Mouse (Mus musculus) olfactory bulb, adult 2 months (tissue): Measurements from ENCODE around the gene Itga5.

Source experiments
- CTCF ChIP-seq: fragments of 200-500 bp; IDR thresholded peaks from 2 replicates; pipeline ENCODE4 v1.5.1; 2012; ENCODE audit warnings: low read depth, mild to moderate bottlenecking, low read length, moderate library complexity; ENCODE audit not compliant: insufficient read depth
- POLR2A ChIP-seq: fragments of 200-500 bp; IDR thresholded peaks from 2 replicates; pipeline ENCODE4 v1.6.1; 2012; ENCODE audit warnings: mild to moderate bottlenecking, low read depth, low read length, moderate library complexity; ENCODE audit not compliant: insufficient read depth

DNA sequence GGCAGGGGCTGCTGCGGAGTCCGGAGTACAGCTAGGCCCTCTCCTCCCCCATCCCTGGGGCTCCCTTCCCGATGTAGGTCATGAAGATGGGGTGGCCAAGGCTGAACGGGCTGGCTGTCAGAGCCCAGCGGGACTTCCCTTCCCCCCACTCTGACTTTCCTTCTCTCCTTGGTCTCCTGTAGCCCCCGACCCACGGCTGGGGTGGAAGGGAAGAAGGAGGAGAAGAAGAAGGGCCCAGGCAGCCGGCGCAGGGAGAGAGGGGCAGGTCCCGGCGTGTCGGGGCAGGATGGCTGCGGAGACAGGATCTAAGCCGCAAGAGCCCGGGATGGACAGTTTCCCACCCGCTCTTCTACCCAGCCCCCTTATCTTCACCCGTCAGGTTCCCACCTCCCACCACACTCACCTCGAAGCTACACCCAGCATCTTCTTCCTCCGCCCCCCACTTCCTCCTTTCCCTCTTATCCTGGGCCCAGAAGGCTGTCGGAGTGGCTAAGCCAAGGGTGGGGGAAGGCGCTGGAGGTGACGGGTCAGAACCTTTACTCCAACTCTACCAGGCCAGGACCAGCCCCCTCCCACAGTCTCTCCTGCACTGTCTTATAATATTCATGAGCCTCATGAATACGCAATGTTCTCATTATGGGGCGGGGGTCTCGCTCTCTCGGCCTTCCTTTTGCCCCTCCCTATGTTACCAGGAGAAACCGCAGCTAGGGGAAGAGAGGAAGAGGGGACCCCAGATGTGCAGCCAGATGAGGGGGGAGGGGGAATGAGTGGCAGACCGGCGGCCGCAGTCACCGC lies 27.2 kb downstream of the Itga5 start:
- no peak for TF ChIP-seq CTCF
- TF ChIP-seq POLR2A: no peak
